34 mouse cellular contexts compared by ENCODE assay signal in the genomic region with DNA sequence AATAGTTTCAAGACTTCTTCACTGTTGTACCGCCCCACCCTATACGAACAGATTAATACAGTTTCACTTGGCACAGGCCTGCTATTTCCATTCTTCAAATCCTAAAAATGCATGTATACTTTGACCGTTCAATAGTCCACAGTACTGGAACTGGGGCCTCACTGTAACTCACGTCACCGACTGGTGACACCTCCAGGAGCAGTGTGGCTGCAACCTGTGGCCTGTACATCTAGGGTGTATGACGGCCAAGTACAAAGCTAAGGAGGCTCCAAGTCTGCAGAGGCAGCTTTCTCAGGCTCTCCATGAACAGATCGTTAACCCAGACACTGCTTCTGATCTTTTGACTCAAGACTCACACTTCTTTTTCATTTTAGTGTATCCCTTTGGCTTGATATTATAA. TPM values are rescaled to one million over a fixed set of nuclear protein-coding genes. Genes with fewer than 3 reads are reported as not detected.
DNase-seq lines count a peak whose midpoint lies in the region; ATAC-seq and TF ChIP-seq lines count a peak whose summit lies in the region.
"Had no signal": no experiment of that assay in that cellular context is flagged by ENCODE, and none has a peak within 500 bp of the region (broad histone marks: within the 10 kb centered on the region; RNA-seq: fewer than 3 reads in every experiment).

No protein-coding gene starts in this region.

- H3K9me3 ChIP-seq in intestine, embryonic 14.5 days (ENCODE audit: control insufficient read depth, low read length), result no peaks in the 10 kb centered on the region
- no peaks in the 10 kb centered on the region for H3K9me3 ChIP-seq in liver, embryonic 15.5 days (replicated peaks)
- no peaks in the 10 kb centered on the region for H3K9me3 ChIP-seq in stomach, embryonic 16.5 days (replicated peaks; ENCODE audit: control insufficient read depth, low read length)
- H3K9me3 ChIP-seq in limb, embryonic 10.5 days (replicated peaks), result no peaks in the 10 kb centered on the region
- H3K9me3 ChIP-seq: embryonic facial prominence, embryonic 10.5 days; embryonic facial prominence, embryonic 15.5 days; forebrain, embryonic 12.5 days; G1E; heart, embryonic 12.5 days; hindbrain, embryonic 10.5 days; hindbrain, embryonic 15.5 days; neural tube, embryonic 15.5 days had no signal

- H3K27me3 ChIP-seq in intestine, embryonic 14.5 days (replicated peaks; ENCODE audit: control insufficient read depth, insufficient read depth, low read length), result 0 out of 2 replicates have a peak, but pooled peaks cover 9% of the 10 kb centered on the region
- no peaks in the 10 kb centered on the region for H3K27me3 ChIP-seq in liver, adult 2 months (ENCODE audit: control insufficient read depth, insufficient read depth, low read length)
- H3K27me3 ChIP-seq in liver, embryonic 15.5 days, result no peaks in the 10 kb centered on the region
- no peaks in the 10 kb centered on the region for H3K27me3 ChIP-seq in stomach, embryonic 16.5 days (ENCODE audit: control insufficient read depth, insufficient read depth, low read length)
- H3K27me3 ChIP-seq in limb, embryonic 10.5 days (ENCODE audit: low read depth, poor library complexity, severe bottlenecking), result peaks cover 44% of the 10 kb centered on the region

- no peak for DNase-seq in intestine, embryonic 14.5 days (ENCODE audit: low spot score)
- peak; percentile 79 for DNase-seq in liver, adult 2 months (ENCODE audit: extremely low read depth, low read depth, low spot score)
- no peak for DNase-seq in limb, embryonic 10.5 days (ENCODE audit: low spot score)
- no peak for DNase-seq in layer of hippocampus, adult 9-11 months
- DNase-seq in adrenal gland, adult (ENCODE audit: inconsistent age in 2 of 2, low spot score in 1 of 2), result no peak
- DNase-seq: adrenal gland, postnatal 25 days; cerebellum, adult 8-10 months; cerebellum, postnatal 25 days; forebrain, postnatal 0 days; heart, adult 2 months; kidney, adult 9 months; kidney, postnatal 10 days; lung, adult 18-20 months; lung, postnatal 10 days; midbrain, embryonic 14.5 days; right cerebral cortex, adult 18-20 months; thymus, postnatal 25 days had no signal

- no peak overlapping the region for H3K9ac ChIP-seq in intestine, embryonic 14.5 days (ENCODE audit: low read length)
- no peak overlapping the region for H3K9ac ChIP-seq in liver, adult 2 months (ENCODE audit: low read depth, low read length)
- no peak overlapping the region for H3K9ac ChIP-seq in liver, embryonic 15.5 days
- no peak overlapping the region for H3K9ac ChIP-seq in stomach, embryonic 16.5 days (ENCODE audit: low read length)
- H3K9ac ChIP-seq: embryonic facial prominence, embryonic 15.5 days; forebrain, embryonic 12.5 days; forebrain, postnatal 0 days; heart, embryonic 12.5 days; hindbrain, embryonic 15.5 days; neural tube, embryonic 15.5 days had no signal

- H3K36me3 ChIP-seq in intestine, embryonic 14.5 days (ENCODE audit: control insufficient read depth, insufficient read depth, low read length), result no peaks in the 10 kb centered on the region
- H3K36me3 ChIP-seq in liver, adult 2 months (ENCODE audit: control insufficient read depth, insufficient read depth, low read length), result no peaks in the 10 kb centered on the region
- H3K36me3 ChIP-seq in liver, embryonic 15.5 days (replicated peaks), result no peaks in the 10 kb centered on the region
- no peaks in the 10 kb centered on the region for H3K36me3 ChIP-seq in stomach, embryonic 16.5 days (ENCODE audit: control insufficient read depth, insufficient read depth, low read length)
- H3K36me3 ChIP-seq in limb, embryonic 10.5 days, result no peaks in the 10 kb centered on the region
- H3K36me3 ChIP-seq: embryonic facial prominence, embryonic 10.5 days; embryonic facial prominence, embryonic 15.5 days; forebrain, embryonic 12.5 days; heart, embryonic 12.5 days; hindbrain, embryonic 10.5 days; hindbrain, embryonic 15.5 days; neural tube, embryonic 15.5 days had no signal

- 74% methylated on average over 7 of the region's 7 CpGs for WGBS in intestine, embryonic 14.5 days
- WGBS in liver, adult 2 months, result 30% methylated on average over 7 of the region's 7 CpGs
- WGBS in liver, embryonic 15.5 days (ENCODE audit: insufficient replicate concordance), result 58% methylated on average over 7 of the region's 7 CpGs
- WGBS in stomach, embryonic 16.5 days, result 74% methylated on average over 7 of the region's 7 CpGs
- 91% methylated on average over 7 of the region's 7 CpGs for WGBS in limb, embryonic 10.5 days

- 0 out of 2 replicates have a peak overlapping the region, but pooled peaks have one; percentile 18 for H3K4me2 ChIP-seq in intestine, embryonic 14.5 days (ENCODE audit: low read length)
- no peak overlapping the region for H3K4me2 ChIP-seq in liver, embryonic 15.5 days
- H3K4me2 ChIP-seq in stomach, embryonic 16.5 days (ENCODE audit: low read depth, low read length), result 0 out of 2 replicates have a peak overlapping the region, but pooled peaks have one; percentile 31
- H3K4me2 ChIP-seq: embryonic facial prominence, embryonic 15.5 days; forebrain, embryonic 12.5 days; heart, embryonic 12.5 days; hindbrain, embryonic 15.5 days; neural tube, embryonic 15.5 days had no signal

- TF ChIP-seq POLR2A in liver, adult 2 months (IDR thresholded peaks at IDR 0.05; ENCODE audit: extremely low read depth, insufficient read depth, low read length), result no peak

- H3K4me3 ChIP-seq in intestine, embryonic 14.5 days (ENCODE audit: low read depth, low read length), result no peak overlapping the region
- H3K4me3 ChIP-seq in liver, adult 2 months (ENCODE audit: insufficient read depth, low read depth, low read length), result no peak overlapping the region
- no peak overlapping the region for H3K4me3 ChIP-seq in liver, embryonic 15.5 days (replicated peaks)
- H3K4me3 ChIP-seq in stomach, embryonic 16.5 days (replicated peaks; ENCODE audit: low read length), result no peak overlapping the region
- no peak overlapping the region for H3K4me3 ChIP-seq in limb, embryonic 10.5 days
- H3K4me3 ChIP-seq: embryonic facial prominence, embryonic 10.5 days; embryonic facial prominence, embryonic 15.5 days; forebrain, embryonic 12.5 days; heart, adult 2 months; heart, embryonic 12.5 days; hindbrain, embryonic 10.5 days; hindbrain, embryonic 15.5 days; neural tube, embryonic 15.5 days had no signal

- TF ChIP-seq CTCF in liver, adult 2 months (IDR thresholded peaks at IDR 0.05; ENCODE audit: low read depth, low read length), result no peak

- no peaks in the 10 kb centered on the region for H3K79me2 ChIP-seq in liver, adult 2 months (ENCODE audit: control insufficient read depth, insufficient read depth, low read length)

- peaks cover 7% of the 10 kb centered on the region for H3K4me1 ChIP-seq in intestine, embryonic 14.5 days (replicated peaks; ENCODE audit: control insufficient read depth, insufficient read depth, low read length)
- peaks cover 19% of the 10 kb centered on the region for H3K4me1 ChIP-seq in liver, adult 2 months (ENCODE audit: control insufficient read depth, insufficient read depth, low read length)
- H3K4me1 ChIP-seq in liver, embryonic 15.5 days (replicated peaks), result peaks cover 4% of the 10 kb centered on the region; the same call in 1 of the 2 replicates
- peaks cover 12% of the 10 kb centered on the region for H3K4me1 ChIP-seq in stomach, embryonic 16.5 days (ENCODE audit: control insufficient read depth, insufficient read depth, low read length)
- peaks cover 16% of the 10 kb centered on the region for H3K4me1 ChIP-seq in limb, embryonic 10.5 days

- peak overlapping the region; percentile 69; the same call in 1 of the 2 replicates for H3K27ac ChIP-seq in intestine, embryonic 14.5 days (ENCODE audit: low read depth)
- peak overlapping the region; percentile 46; the same call in 1 of the 2 replicates for H3K27ac ChIP-seq in liver, adult 2 months (replicated peaks; ENCODE audit: insufficient read depth, low read depth, low read length)
- peak overlapping the region; percentile 73 for H3K27ac ChIP-seq in liver, embryonic 15.5 days (replicated peaks)
- H3K27ac ChIP-seq in stomach, embryonic 16.5 days (ENCODE audit: low read length), result peak overlapping the region; percentile 90
- H3K27ac ChIP-seq in limb, embryonic 10.5 days, result no peak overlapping the region
- H3K27ac ChIP-seq: embryonic facial prominence, embryonic 10.5 days; embryonic facial prominence, embryonic 15.5 days; forebrain, embryonic 12.5 days; heart, adult 2 months; hindbrain, embryonic 10.5 days; hindbrain, embryonic 15.5 days; neural tube, embryonic 15.5 days had no signal

- ATAC-seq in intestine, embryonic 14.5 days (replicated peaks; ENCODE audit: low FRiP score, low TSS enrichment, low read depth), result no peak; the same call in 1 of the 2 replicates
- peak; percentile 65 for ATAC-seq in liver, embryonic 15.5 days (ENCODE audit: insufficient read depth)
- ATAC-seq in stomach, embryonic 16.5 days (ENCODE audit: insufficient read depth, low FRiP score), result peak; percentile 68
- ATAC-seq: forebrain, postnatal 0 days; inflammation-experienced regulatory T-cells, adult 6 months had no signal

RNA-seq across cellular contexts. Expression of gene Ihh, which starts 10.2 kb away (rescaled TPM):
- polyA plus RNA-seq in intestine, embryonic 14.5 days (2014; fragmentation: Nextera tagmentation; extraction: Ambion mirVana), result 28.8 and 33.7 TPM in 2 replicates
- 0.55 and 0.87 TPM in 2 replicates for total RNA-seq in liver, adult 2 months (2014; rRNA removed)
- polyA plus RNA-seq in liver, adult 2 months (2012; rRNA removed), result 1.4 and 3.5 TPM in 2 replicates
- 2.4 and 3.1 TPM in 2 replicates for polyA plus RNA-seq in liver, embryonic 15.5 days (2015; fragmentation: Nextera tagmentation; extraction: Ambion mirVana)
- 19.0 and 22.0 TPM in 2 replicates for polyA plus RNA-seq in stomach, embryonic 16.5 days (2015; fragmentation: Nextera tagmentation; extraction: Ambion mirVana)
- 0.08 and 0.11 TPM in 2 replicates for polyA plus RNA-seq in limb, embryonic 10.5 days (2016; fragmentation: Nextera tagmentation; extraction: Ambion mirVana)
- total RNA-seq: monocyte, adult 5-6 weeks had no signal
- polyA plus RNA-seq: embryonic facial prominence, embryonic 10.5 days; inflammation-experienced regulatory T-cells, adult 6 months had no signal

RNA-seq across cellular contexts. Expression of gene Cfap65, which starts 26.3 kb away (rescaled TPM):
- polyA plus RNA-seq in intestine, embryonic 14.5 days (2014; fragmentation: Nextera tagmentation; extraction: Ambion mirVana), result 0.15 and 0.27 TPM in 2 replicates
- not detected in 2 replicates for total RNA-seq in liver, adult 2 months (2014; rRNA removed)
- polyA plus RNA-seq in liver, adult 2 months (2012; rRNA removed), result not detected in 2 replicates
- not detected in 2 replicates for polyA plus RNA-seq in liver, embryonic 15.5 days (2015; fragmentation: Nextera tagmentation; extraction: Ambion mirVana)
- 0.05 and 0.07 TPM in 2 replicates for polyA plus RNA-seq in stomach, embryonic 16.5 days (2015; fragmentation: Nextera tagmentation; extraction: Ambion mirVana)
- polyA plus RNA-seq in limb, embryonic 10.5 days (2016; fragmentation: Nextera tagmentation; extraction: Ambion mirVana), result not detected in 2 replicates
- total RNA-seq: gastrocnemius, adult 8-10 months; gastrocnemius, postnatal 4 days; heart, adult 2 months; monocyte, adult 5-6 weeks had no signal
- polyA plus RNA-seq: embryonic facial prominence, embryonic 10.5 days; G1E; heart, embryonic 12.5 days; heart, postnatal 0 days; inflammation-experienced regulatory T-cells, adult 6 months; limb, embryonic 11.5 days; spleen, adult 2 months had no signal
